Mouse (Mus musculus): ENCODE results near the gene Iqub. TPM values are rescaled to one million over a fixed set of nuclear protein-coding genes. Genes with fewer than 3 reads are reported as not detected.

The Iqub gene
- total and polyA plus RNA-seq, 2 experiments: not detected

DNA sequence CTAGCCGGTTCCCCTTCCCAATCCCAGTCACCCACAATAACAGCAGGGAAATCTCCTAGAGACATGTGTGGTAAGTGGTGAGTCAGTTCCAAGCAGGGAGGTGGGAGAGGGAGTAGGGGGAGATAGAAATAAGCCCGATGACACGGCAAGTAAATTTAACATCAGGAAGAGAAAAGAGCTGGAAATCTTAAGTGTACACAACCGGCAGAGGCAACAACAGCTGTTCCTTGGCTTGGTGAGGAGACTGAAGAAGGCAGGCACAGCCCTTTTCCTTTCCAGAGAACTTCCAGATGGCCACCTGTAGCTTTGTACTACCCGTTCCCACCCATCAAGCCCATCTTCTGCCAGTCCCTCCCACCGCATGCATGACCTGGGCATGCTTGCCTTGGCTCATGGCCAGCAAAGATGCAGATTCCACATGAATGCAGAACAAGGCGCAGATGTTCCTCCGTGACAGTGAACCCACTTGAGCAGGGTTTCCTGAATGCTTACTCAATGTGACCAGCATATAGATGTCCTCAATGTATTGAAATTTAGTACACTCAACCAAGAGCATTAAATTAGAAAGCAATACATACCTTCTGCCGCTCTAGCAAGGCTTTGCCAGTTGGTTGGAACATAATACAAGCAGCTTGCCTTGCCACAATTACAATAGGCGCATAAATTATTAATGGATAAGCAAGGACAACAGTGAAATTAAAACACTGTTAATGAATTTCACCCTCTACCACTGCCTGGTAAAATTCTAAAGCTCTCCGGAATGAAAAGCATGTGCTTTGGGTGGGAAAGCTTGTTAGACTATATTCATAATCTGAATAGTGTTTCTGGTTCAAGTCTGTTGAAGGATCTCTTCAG lies 106.1 kb downstream of the Iqub start:
- no peaks in the 10 kb centered on the region for H3K27me3 ChIP-seq (ENCODE audit: control insufficient read depth, insufficient read depth, low read length)
- no peak for TF ChIP-seq CTCF (IDR thresholded peaks at IDR 0.05; ENCODE audit: low read depth, low read length)
- TF ChIP-seq POLR2A (IDR thresholded peaks at IDR 0.05; ENCODE audit: extremely low read depth, insufficient read depth, low read length): no peak

DNA sequence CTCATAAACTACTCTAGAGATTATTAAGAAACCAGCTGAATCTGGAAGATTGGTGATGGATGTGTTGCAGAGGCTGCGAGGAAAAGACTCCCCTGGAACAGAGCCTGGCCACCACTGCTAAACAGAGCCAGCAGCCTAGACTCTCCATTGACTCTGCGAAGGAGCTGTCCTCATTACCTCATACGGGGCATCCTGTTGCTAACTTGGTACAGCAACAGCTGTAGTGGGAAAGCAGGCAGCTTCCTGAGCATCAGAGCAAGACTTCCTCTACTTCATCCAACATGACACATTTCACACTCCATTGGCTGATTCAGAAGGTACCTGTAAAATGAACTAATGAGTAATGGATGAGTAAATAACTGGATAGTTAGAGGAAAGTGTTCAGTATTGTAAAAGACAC lies 107.1 kb downstream of the Iqub start:
- no peaks in the 10 kb centered on the region for H3K27me3 ChIP-seq (ENCODE audit: control insufficient read depth, insufficient read depth, low read length)
- no peaks in the 10 kb centered on the region for H3K36me3 ChIP-seq (ENCODE audit: control insufficient read depth, insufficient read depth, low read length)
- H3K4me3 ChIP-seq (ENCODE audit: insufficient read depth, low read depth, low read length): no peak overlapping the region
- TF ChIP-seq POLR2A (IDR thresholded peaks at IDR 0.05; ENCODE audit: extremely low read depth, insufficient read depth, low read length): no peak
- TF ChIP-seq CTCF (IDR thresholded peaks at IDR 0.05; ENCODE audit: low read depth, low read length): no peak
- no peak overlapping the region for H3K9ac ChIP-seq (ENCODE audit: low read depth, low read length)
- WGBS: 59% methylated on average over 3 of the region's 3 CpGs
- no peak for DNase-seq (ENCODE audit: extremely low read depth, low read depth, low spot score)
- no peak overlapping the region for H3K27ac ChIP-seq (replicated peaks; ENCODE audit: insufficient read depth, low read depth, low read length)
- no peaks in the 10 kb centered on the region for H3K4me1 ChIP-seq (ENCODE audit: control insufficient read depth, insufficient read depth, low read length)
- H3K79me2 ChIP-seq (ENCODE audit: control insufficient read depth, insufficient read depth, low read length): no peaks in the 10 kb centered on the region

More for the DNA sequence above, 106.1 kb downstream of the Iqub start:
- no peak overlapping the region for H3K9ac ChIP-seq (ENCODE audit: low read depth, low read length)
- H3K4me3 ChIP-seq (ENCODE audit: insufficient read depth, low read depth, low read length): no peak overlapping the region
- H3K36me3 ChIP-seq (ENCODE audit: control insufficient read depth, insufficient read depth, low read length): no peaks in the 10 kb centered on the region
- H3K27ac ChIP-seq (replicated peaks; ENCODE audit: insufficient read depth, low read depth, low read length): no peak overlapping the region
- WGBS: 85% methylated on average over 11 of the region's 11 CpGs
- H3K4me1 ChIP-seq (ENCODE audit: control insufficient read depth, insufficient read depth, low read length): no peaks in the 10 kb centered on the region
- DNase-seq (ENCODE audit: extremely low read depth, low read depth, low spot score): no peak
- H3K79me2 ChIP-seq (ENCODE audit: control insufficient read depth, insufficient read depth, low read length): no peaks in the 10 kb centered on the region

DNA sequence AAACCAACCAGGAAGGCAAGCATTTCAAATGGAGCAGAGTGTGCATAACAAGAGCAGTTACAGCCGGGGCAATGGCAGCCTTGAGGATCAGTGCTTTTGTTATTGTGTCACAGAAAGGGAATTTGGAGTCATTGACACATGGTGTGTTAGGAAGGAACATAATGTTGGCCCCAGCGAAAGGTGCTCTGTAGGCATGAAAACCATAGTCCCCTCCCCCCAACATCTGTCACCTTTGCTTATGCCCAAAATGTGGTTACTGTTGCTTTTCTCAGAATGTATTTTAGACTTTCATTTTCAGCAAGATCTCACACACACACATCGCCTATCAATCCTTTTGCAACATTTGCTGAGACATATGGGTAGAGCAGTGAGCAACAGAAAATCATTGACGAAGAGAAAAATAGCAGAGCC lies 117.6 kb downstream of the Iqub start:
- Histone ChIP-seq H3K4me1 (ENCODE audit: control insufficient read depth, insufficient read depth, low read length) (no peaks in the 10 kb centered on the region), H3K4me3 (ENCODE audit: insufficient read depth, low read depth, low read length) (no peak overlapping the region), H3K36me3 (ENCODE audit: control insufficient read depth, insufficient read depth, low read length) (no peaks in the 10 kb centered on the region), H3K27ac (replicated peaks; ENCODE audit: insufficient read depth, low read depth, low read length) (no peak overlapping the region), H3K9ac (ENCODE audit: low read depth, low read length) (no peak overlapping the region), H3K79me2 (ENCODE audit: control insufficient read depth, insufficient read depth, low read length) (no peaks in the 10 kb centered on the region), H3K27me3 (ENCODE audit: control insufficient read depth, insufficient read depth, low read length) (no peaks in the 10 kb centered on the region)
- DNase-seq (ENCODE audit: extremely low read depth, low read depth, low spot score): no peak
- WGBS: 86% methylated on average over 4 of the region's 4 CpGs
- TF ChIP-seq POLR2A (IDR thresholded peaks at IDR 0.05; ENCODE audit: extremely low read depth, insufficient read depth, low read length): no peak
- no peak for TF ChIP-seq CTCF (IDR thresholded peaks at IDR 0.05; ENCODE audit: low read depth, low read length)

Other genes with a start within 250 kb of the Iqub start
- gene Ndufa5, start 12.9 kb upstream of the Iqub start, total RNA-seq (2014; rRNA removed): 65.2 and 101 TPM in 2 replicates
- gene Ndufa5, start 12.9 kb upstream of the Iqub start, polyA plus RNA-seq (2012; rRNA removed): 5.2 and 6.3 TPM in 2 replicates
- not detected in 2 replicates for gene Asb15, start 13.1 kb upstream of the Iqub start, total RNA-seq (2014; rRNA removed)
- gene Asb15, start 13.1 kb upstream of the Iqub start, polyA plus RNA-seq (2012; rRNA removed): not detected in 2 replicates
- 0.37 TPM in 1 of 2 replicates, not detected in the other for gene Lmod2, start 82.7 kb upstream of the Iqub start, total RNA-seq (2014; rRNA removed)
- gene Lmod2, start 82.7 kb upstream of the Iqub start, polyA plus RNA-seq (2012; rRNA removed): not detected in 2 replicates
- gene Wasl, start 149.9 kb upstream of the Iqub start, total RNA-seq (2014; rRNA removed): 36.9 and 40.9 TPM in 2 replicates
- gene Wasl, start 149.9 kb upstream of the Iqub start, polyA plus RNA-seq (2012; rRNA removed): 29.4 and 44.5 TPM in 2 replicates
- not detected in 2 replicates for gene Hyal6, start 218.2 kb upstream of the Iqub start, total RNA-seq (2014; rRNA removed)
- gene Hyal6, start 218.2 kb upstream of the Iqub start, polyA plus RNA-seq (2012; rRNA removed): not detected in 2 replicates
- gene Hyal4, start 233.3 kb upstream of the Iqub start, total RNA-seq (2014; rRNA removed): under 0.01 TPM in 1 of 2 replicates, not detected in the other
- not detected in 2 replicates for gene Hyal4, start 233.3 kb upstream of the Iqub start, polyA plus RNA-seq (2012; rRNA removed)